Comparison of ENCODE assay signal across 8 mouse cellular contexts in the genomic region with DNA sequence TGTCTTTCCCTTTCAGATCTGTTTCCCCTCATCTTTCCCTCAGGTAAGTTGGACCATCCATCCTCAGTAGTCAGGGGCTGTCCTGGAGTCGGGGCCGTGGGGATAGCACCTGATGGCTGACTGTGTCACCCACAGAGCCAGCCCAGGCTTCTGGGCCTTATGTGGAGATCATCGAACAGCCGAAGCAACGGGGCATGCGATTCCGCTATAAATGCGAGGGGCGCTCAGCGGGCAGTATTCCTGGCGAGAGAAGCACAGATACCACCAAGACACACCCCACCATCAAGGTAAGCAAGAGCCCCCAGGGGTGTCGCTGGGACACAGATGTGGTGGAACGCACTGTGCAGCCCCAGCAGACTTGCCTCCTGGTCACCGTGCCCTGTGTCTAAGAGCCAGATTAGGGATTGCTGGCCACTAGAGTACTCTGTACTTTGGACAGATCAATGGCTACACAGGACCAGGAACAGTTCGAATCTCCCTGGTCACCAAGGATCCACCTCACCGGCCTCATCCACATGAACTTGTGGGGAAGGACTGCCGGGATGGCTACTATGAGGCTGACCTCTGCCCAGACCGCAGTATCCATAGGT. TPM values are rescaled to one million over a fixed set of nuclear protein-coding genes. Genes with fewer than 3 reads are reported as not detected.
DNase-seq lines count a peak whose midpoint lies in the region; ATAC-seq and TF ChIP-seq lines count a peak whose summit lies in the region.

No protein-coding gene starts in this region.

- H3K9me3 ChIP-seq in embryonic facial prominence, embryonic 12.5 days: no peaks in the 10 kb centered on the region
- H3K9me3 ChIP-seq in intestine, embryonic 14.5 days (ENCODE audit: control insufficient read depth, low read length): no peaks in the 10 kb centered on the region

- TF ChIP-seq POLR2A in myocyte (IDR thresholded peaks at IDR 0.05; ENCODE audit: insufficient read length, low read depth): no peak

- no peak for ATAC-seq in embryonic facial prominence, embryonic 12.5 days (ENCODE audit: insufficient number of reproducible peaks, insufficient read depth, low FRiP score, low TSS enrichment)
- ATAC-seq in intestine, embryonic 14.5 days (replicated peaks; ENCODE audit: low FRiP score, low TSS enrichment, low read depth): no peak

- H3K4me2 ChIP-seq in embryonic facial prominence, embryonic 12.5 days (replicated peaks): peak overlapping the region; percentile 88
- H3K4me2 ChIP-seq in intestine, embryonic 14.5 days (ENCODE audit: low read length): peak overlapping the region; percentile 85
- H3K4me2 ChIP-seq in myocyte (ENCODE audit: low read depth): peak overlapping the region; percentile 78

- WGBS in embryonic facial prominence, embryonic 12.5 days: 88% methylated on average over 18 of the region's 18 CpGs
- WGBS in intestine, embryonic 14.5 days: 88% methylated on average over 18 of the region's 18 CpGs

- peak overlapping the region; percentile 97 for H3K27ac ChIP-seq in layer of hippocampus, adult 2 months
- H3K27ac ChIP-seq in embryonic facial prominence, embryonic 12.5 days: peak overlapping the region; percentile 90; the same call in 1 of the 2 replicates
- no peak overlapping the region for H3K27ac ChIP-seq in intestine, embryonic 14.5 days (ENCODE audit: low read depth)

- H3K79me2 ChIP-seq in myocyte (ENCODE audit: control insufficient read depth, insufficient read depth): peaks cover 12% of the 10 kb centered on the region

- peaks cover 15% of the 10 kb centered on the region for H3K4me1 ChIP-seq in embryonic facial prominence, embryonic 12.5 days
- H3K4me1 ChIP-seq in intestine, embryonic 14.5 days (replicated peaks; ENCODE audit: control insufficient read depth, insufficient read depth, low read length): peaks cover 22% of the 10 kb centered on the region

- no peak for TF ChIP-seq CTCF in layer of hippocampus, adult 2 months (conservative IDR thresholded peaks at IDR 0.05)

- peak overlapping the region; percentile 73 for H3ac ChIP-seq in myocyte (ENCODE audit: control insufficient read depth, insufficient read length)

- peak overlapping the region; percentile 93 for H3K9ac ChIP-seq in embryonic facial prominence, embryonic 12.5 days
- H3K9ac ChIP-seq in intestine, embryonic 14.5 days (ENCODE audit: low read length): peak overlapping the region; percentile 88

- H3K4me3 ChIP-seq in layer of hippocampus, adult 2 months: peak overlapping the region; percentile 98
- H3K4me3 ChIP-seq in embryonic facial prominence, embryonic 12.5 days: peak overlapping the region; percentile 82
- H3K4me3 ChIP-seq in intestine, embryonic 14.5 days (ENCODE audit: low read depth, low read length): peak overlapping the region; percentile 74
- H3K4me3 ChIP-seq in myocyte: peak overlapping the region; percentile 55

- peaks cover 51% of the 10 kb centered on the region for H3K36me3 ChIP-seq in embryonic facial prominence, embryonic 12.5 days
- peaks cover 47% of the 10 kb centered on the region for H3K36me3 ChIP-seq in intestine, embryonic 14.5 days (ENCODE audit: control insufficient read depth, insufficient read depth, low read length)
- peaks cover 28% of the 10 kb centered on the region for H3K36me3 ChIP-seq in myocyte (ENCODE audit: control insufficient read depth, insufficient read depth)

- H3K27me3 ChIP-seq in embryonic facial prominence, embryonic 12.5 days: no peaks in the 10 kb centered on the region
- H3K27me3 ChIP-seq in intestine, embryonic 14.5 days (replicated peaks; ENCODE audit: control insufficient read depth, insufficient read depth, low read length): no peaks in the 10 kb centered on the region
- no peaks in the 10 kb centered on the region for H3K27me3 ChIP-seq in myocyte (ENCODE audit: control insufficient read depth, insufficient read depth, insufficient read length)

- intact Hi-C loops in gastrocnemius, postnatal 36 days (cut with DNase I): no loop called here

- DNase-seq in layer of hippocampus, adult 2 months (ENCODE audit: low spot score in 2 of 2): no peak
- no peak for DNase-seq in layer of hippocampus, adult 18-20 months (ENCODE audit: low spot score in 2 of 2)
- no peak for DNase-seq in intestine, embryonic 14.5 days (ENCODE audit: low spot score)
- no peak for DNase-seq in cerebellum, adult 8-10 months
- DNase-seq in right cerebral cortex, adult 18-20 months: no peak
- DNase-seq in gastrocnemius, postnatal 36 days: no peak

TF ChIP-seq in myocyte, 11 proteins besides CTCF, POLR2A, EP300 and RAD21:
- TF ChIP-seq MYOD1 (IDR thresholded peaks at IDR 0.05; ENCODE audit: control insufficient read depth in 1 of 3, insufficient read length in 2 of 3, low read depth in 2 of 3) (no peak), MAX (IDR thresholded peaks at IDR 0.05; ENCODE audit: low read depth) (no peak), E2F4 (IDR thresholded peaks at IDR 0.05; ENCODE audit: insufficient read depth) (no peak), USF1 (IDR thresholded peaks at IDR 0.05; ENCODE audit: low read depth) (no peak), SRF (IDR thresholded peaks at IDR 0.05; ENCODE audit: control insufficient read depth, insufficient read length, low read depth) (no peak), CEBPB (IDR thresholded peaks at IDR 0.05; ENCODE audit: insufficient read depth, poor library complexity, severe bottlenecking) (no peak), TCF12 (IDR thresholded peaks at IDR 0.05; ENCODE audit: insufficient read depth, poor library complexity, severe bottlenecking) (no peak), TCF3 (IDR thresholded peaks at IDR 0.05; ENCODE audit: insufficient read length, low read depth) (no peak), MYOG (IDR thresholded peaks at IDR 0.05; ENCODE audit: control insufficient read depth in 1 of 3, insufficient read depth in 1 of 3, insufficient read length in 2 of 3, low read depth in 2 of 3) (no peak), POLR2AphosphoS2 (IDR thresholded peaks at IDR 0.05; ENCODE audit: insufficient read length, low read depth) (no peak), REST (IDR thresholded peaks at IDR 0.05; ENCODE audit: insufficient read depth, insufficient read length) (no peak)

RNA-seq across cellular contexts. Expression of a gene that starts 1.2 kb away (rescaled TPM):
- total RNA-seq in layer of hippocampus, adult 2 months (2021): 10 to 100 TPM; 20.6 to 21.0 TPM
- total RNA-seq in layer of hippocampus, adult 18-20 months (2021): 10 to 100 TPM; 16.2 to 21.1 TPM
- 46.5 and 49.3 TPM in 2 replicates for polyA plus RNA-seq in embryonic facial prominence, embryonic 12.5 days (2016; fragmentation: Nextera tagmentation; extraction: Ambion mirVana)
- polyA plus RNA-seq in intestine, embryonic 14.5 days (2014; fragmentation: Nextera tagmentation; extraction: Ambion mirVana): 46.7 and 51.2 TPM in 2 replicates
- polyA plus RNA-seq in myocyte (2012; fragmentation: generic; extraction: Trizol): 58.0 TPM
- 10 to 100 TPM; 12.4 to 14.9 TPM for total RNA-seq in gastrocnemius, postnatal 36 days (2021)

RNA-seq across cellular contexts. Expression of a gene that starts 25.0 kb away (rescaled TPM):
- total RNA-seq in layer of hippocampus, adult 2 months (2021): 10 to 100 TPM; 16.5 to 17.5 TPM
- 10 to 100 TPM; 16.5 to 17.3 TPM for total RNA-seq in layer of hippocampus, adult 18-20 months (2021)
- polyA plus RNA-seq in embryonic facial prominence, embryonic 12.5 days (2016; fragmentation: Nextera tagmentation; extraction: Ambion mirVana): 27.0 and 28.7 TPM in 2 replicates
- polyA plus RNA-seq in intestine, embryonic 14.5 days (2014; fragmentation: Nextera tagmentation; extraction: Ambion mirVana): 18.0 and 21.7 TPM in 2 replicates
- 14.4 TPM for polyA plus RNA-seq in myocyte (2012; fragmentation: generic; extraction: Trizol)
- 1 to 10 TPM; 6.9 to 9.5 TPM for total RNA-seq in gastrocnemius, postnatal 36 days (2021)

RNA-seq across cellular contexts. Expression of a gene that starts 28.5 kb away (rescaled TPM):
- total RNA-seq in layer of hippocampus, adult 2 months (2021): 10 to 100 TPM; 82.8 to 93.0 TPM
- total RNA-seq in layer of hippocampus, adult 18-20 months (2021): 10 to 100 TPM; 78.7 to 86.3 TPM
- 61.3 and 63.7 TPM in 2 replicates for polyA plus RNA-seq in embryonic facial prominence, embryonic 12.5 days (2016; fragmentation: Nextera tagmentation; extraction: Ambion mirVana)
- 31.8 and 33.3 TPM in 2 replicates for polyA plus RNA-seq in intestine, embryonic 14.5 days (2014; fragmentation: Nextera tagmentation; extraction: Ambion mirVana)
- polyA plus RNA-seq in myocyte (2012; fragmentation: generic; extraction: Trizol): 37.1 TPM
- total RNA-seq in gastrocnemius, postnatal 36 days (2021): 10 to 100 TPM; 23.3 to 25.4 TPM

RNA-seq across cellular contexts. Expression of a gene that starts 36.8 kb away (rescaled TPM):
- total RNA-seq in layer of hippocampus, adult 2 months (2021): 10 to 100 TPM; 80.0 to 88.2 TPM
- 10 to 100 TPM; 72.0 to 79.8 TPM for total RNA-seq in layer of hippocampus, adult 18-20 months (2021)
- polyA plus RNA-seq in embryonic facial prominence, embryonic 12.5 days (2016; fragmentation: Nextera tagmentation; extraction: Ambion mirVana): 148 and 158 TPM in 2 replicates
- 124 and 131 TPM in 2 replicates for polyA plus RNA-seq in intestine, embryonic 14.5 days (2014; fragmentation: Nextera tagmentation; extraction: Ambion mirVana)
- 31.9 TPM for polyA plus RNA-seq in myocyte (2012; fragmentation: generic; extraction: Trizol)
- total RNA-seq in gastrocnemius, postnatal 36 days (2021): 10 to 100 TPM; 35.8 to 38.6 TPM

RNA-seq across cellular contexts. Expression of a gene that starts 50.0 kb away (rescaled TPM):
- 10 to 100 TPM; 20.2 to 20.4 TPM for total RNA-seq in layer of hippocampus, adult 2 months (2021)
- 10 to 100 TPM; 17.6 to 18.1 TPM for total RNA-seq in layer of hippocampus, adult 18-20 months (2021)
- polyA plus RNA-seq in embryonic facial prominence, embryonic 12.5 days (2016; fragmentation: Nextera tagmentation; extraction: Ambion mirVana): 24.7 and 26.0 TPM in 2 replicates
- polyA plus RNA-seq in intestine, embryonic 14.5 days (2014; fragmentation: Nextera tagmentation; extraction: Ambion mirVana): 23.2 and 28.8 TPM in 2 replicates
- polyA plus RNA-seq in myocyte (2012; fragmentation: generic; extraction: Trizol): 19.0 TPM
- 10 to 100 TPM; 10.8 to 11.3 TPM for total RNA-seq in gastrocnemius, postnatal 36 days (2021)
